Mouse (Mus musculus) MEL (cell line): ENCODE results near the gene Gpd1. TPM values are rescaled to one million over a fixed set of nuclear protein-coding genes. Genes with fewer than 3 reads are reported as not detected.

Source experiments
- DNase-seq: peaks from one replicate; pipeline ENCODE4 v3.0.0; 2011; ENCODE audit warnings: low read depth, low spot score
- H3K27ac ChIP-seq: 2 replicates; pipeline ENCODE4 v1.5.1; 2012; ENCODE audit warnings: low read depth, mild to moderate bottlenecking, control low read depth, low read length, moderate library complexity; ENCODE audit not compliant: control insufficient read depth
- H3K27me3 ChIP-seq, 2 experiments: fragments of 150-350 bp in 1 of 2; sonication (generic) in 1 of 2; 2 replicates each; pipeline ENCODE4 v1.6.1; 2012; ENCODE audit warnings: low read length in 2 of 2, mild to moderate bottlenecking in 2 of 2, improper control_type of control experiment in 1 of 2, moderate library complexity in 1 of 2; ENCODE audit not compliant: insufficient read depth in 2 of 2, control insufficient read depth in 1 of 2
- H3K36me3 ChIP-seq, 2 experiments: 2 replicates each; pipeline ENCODE4 v1.6.1; 2012 to 2014; ENCODE audit warnings: low read length in 2 of 2, improper control_type of control experiment in 1 of 2, inconsistent platforms in 1 of 2, mild to moderate bottlenecking in 1 of 2; ENCODE audit not compliant: insufficient read depth in 2 of 2, control insufficient read depth in 1 of 2
- H3K4me1 ChIP-seq, 2 experiments: fragments of 150-350 bp in 1 of 2; sonication (generic) in 1 of 2; 2 replicates each; pipeline ENCODE4 v1.6.1; 2012; ENCODE audit warnings: low read length in 2 of 2, improper control_type of control experiment in 1 of 2, mild to moderate bottlenecking in 1 of 2; ENCODE audit not compliant: insufficient read depth in 2 of 2, control insufficient read depth in 1 of 2
- H3K4me3 ChIP-seq, 2 experiments: fragments of 150-350 bp in 1 of 2; sonication (generic) in 1 of 2; 2 replicates each; pipeline ENCODE4 v1.5.1; 2012; ENCODE audit warnings: low read depth in 2 of 2, low read length in 2 of 2, mild to moderate bottlenecking in 2 of 2, moderate library complexity in 2 of 2, control low read depth in 1 of 2, improper control_type of control experiment in 1 of 2; ENCODE audit not compliant: control insufficient read depth in 1 of 2, insufficient read depth in 1 of 2
- H3K79me2 ChIP-seq: 2 replicates; pipeline ENCODE4 v1.6.1; 2012; ENCODE audit warnings: mild to moderate bottlenecking, low read length, moderate library complexity; ENCODE audit not compliant: control insufficient read depth, poor library complexity, insufficient read depth
- H3K9ac ChIP-seq: 2 replicates; pipeline ENCODE4 v1.6.1; 2012; ENCODE audit warnings: low read depth, mild to moderate bottlenecking, control low read depth, low read length, moderate library complexity; ENCODE audit not compliant: control insufficient read depth, poor library complexity, severe bottlenecking
- H3K9me3 ChIP-seq: fragments of 150-350 bp; sonication (generic); replicated peaks from 2 replicates; pipeline ENCODE4 v1.6.1; 2012; ENCODE audit warnings: mild to moderate bottlenecking, low read length, improper control_type of control experiment, moderate library complexity; ENCODE audit not compliant: insufficient read depth
- BHLHE40 ChIP-seq: IDR thresholded peaks from 2 replicates; pipeline ENCODE4 v1.6.1; 2012; ENCODE audit warnings: low read depth, mild to moderate bottlenecking, inconsistent platforms, low read length, improper control_type of control experiment, borderline replicate concordance
- CHD2 ChIP-seq: IDR thresholded peaks from 2 replicates; pipeline ENCODE4 v1.6.1; 2011; ENCODE audit warnings: low read length, improper control_type of control experiment
- CTCF ChIP-seq, 3 experiments: IDR thresholded peaks in 2 of 3; conservative IDR thresholded peaks in 1 of 3; 2 replicates each; pipeline ENCODE4 v1.5.1; 2011 to 2012; ENCODE audit warnings: low read length in 3 of 3, low read depth in 2 of 3, mild to moderate bottlenecking in 2 of 3, improper control_type of control experiment in 1 of 3, inconsistent platforms in 1 of 3, mixed read lengths in 1 of 3, moderate library complexity in 1 of 3; ENCODE audit not compliant: control insufficient read depth in 1 of 3, insufficient read depth in 1 of 3, poor library complexity in 1 of 3, severe bottlenecking in 1 of 3
- ELF1 ChIP-seq: IDR thresholded peaks from 2 replicates; pipeline ENCODE4 v1.6.1; 2014; ENCODE audit warnings: low read depth, mild to moderate bottlenecking, inconsistent platforms, low read length, improper control_type of control experiment, moderate library complexity
- ETS1 ChIP-seq: IDR thresholded peaks from 2 replicates; pipeline ENCODE4 v1.6.1; 2012; ENCODE audit warnings: low read depth, mild to moderate bottlenecking, inconsistent platforms, low read length, improper control_type of control experiment, moderate library complexity
- GABPA ChIP-seq: IDR thresholded peaks from 2 replicates; pipeline ENCODE4 v1.6.1; 2012; ENCODE audit warnings: low read depth, mild to moderate bottlenecking, inconsistent platforms, low read length, improper control_type of control experiment, moderate library complexity
- GATA1 ChIP-seq: IDR thresholded peaks from 2 replicates; pipeline ENCODE4 v1.6.1; 2011; ENCODE audit warnings: low read depth, low read length, improper control_type of control experiment
- HCFC1 ChIP-seq: IDR thresholded peaks from 2 replicates; pipeline ENCODE4 v1.6.1; 2012; ENCODE audit warnings: low read depth, mild to moderate bottlenecking, inconsistent platforms, low read length, improper control_type of control experiment, moderate library complexity
- JUND ChIP-seq: IDR thresholded peaks from 2 replicates; pipeline ENCODE4 v1.6.1; 2011; ENCODE audit warnings: low read depth, mild to moderate bottlenecking, improper control_type of control experiment, low read length
- MAFK ChIP-seq: IDR thresholded peaks from 2 replicates; pipeline ENCODE4 v1.6.1; 2011; ENCODE audit warnings: low read depth, mild to moderate bottlenecking, low read length, improper control_type of control experiment, borderline replicate concordance
- MEF2A ChIP-seq: IDR thresholded peaks from 2 replicates; pipeline ENCODE4 v1.6.1; 2014; ENCODE audit warnings: low read depth, mild to moderate bottlenecking, inconsistent platforms, low read length, improper control_type of control experiment; ENCODE audit not compliant: poor library complexity, insufficient replicate concordance, severe bottlenecking; ENCODE audit errors: extremely low read depth
- MXI1 ChIP-seq: IDR thresholded peaks from 2 replicates; pipeline ENCODE4 v1.6.1; 2011; ENCODE audit warnings: mild to moderate bottlenecking, low read depth, low read length, improper control_type of control experiment
- MYB ChIP-seq: IDR thresholded peaks from 2 replicates; pipeline ENCODE4 v1.6.1; 2011; ENCODE audit warnings: mild to moderate bottlenecking, low read depth, low read length, improper control_type of control experiment
- POLR2A ChIP-seq, 2 experiments: IDR thresholded peaks; 2 replicates each; pipeline ENCODE4 v1.6.1; 2011 to 2012; ENCODE audit warnings: low read length in 2 of 2, mild to moderate bottlenecking in 2 of 2, control low read depth in 1 of 2, improper control_type of control experiment in 1 of 2, low read depth in 1 of 2, moderate library complexity in 1 of 2; ENCODE audit not compliant: control insufficient read depth in 1 of 2, insufficient read depth in 1 of 2, poor library complexity in 1 of 2
- RAD21 ChIP-seq: IDR thresholded peaks from 2 replicates; pipeline ENCODE4 v1.6.1; 2011; ENCODE audit warnings: mild to moderate bottlenecking, low read depth, low read length, improper control_type of control experiment
- SMC3 ChIP-seq: IDR thresholded peaks from 2 replicates; pipeline ENCODE4 v1.6.1; 2011; ENCODE audit warnings: low read depth, low read length, improper control_type of control experiment
- TBP ChIP-seq: IDR thresholded peaks from 2 replicates; pipeline ENCODE4 v1.8.0; 2011; ENCODE audit warnings: low read depth, low read length, improper control_type of control experiment
- TCF12 ChIP-seq: IDR thresholded peaks from 2 replicates; pipeline ENCODE4 v1.6.1; 2014; ENCODE audit warnings: low read depth, mild to moderate bottlenecking, inconsistent platforms, low read length, improper control_type of control experiment, moderate library complexity
- ZC3H11A ChIP-seq: IDR thresholded peaks from 2 replicates; pipeline ENCODE4 v1.6.1; 2012; ENCODE audit warnings: low read depth, mild to moderate bottlenecking, inconsistent platforms, low read length, improper control_type of control experiment
- ZMIZ1 ChIP-seq: IDR thresholded peaks from 2 replicates; pipeline ENCODE4 v1.6.1; 2012; ENCODE audit warnings: low read depth, mild to moderate bottlenecking, inconsistent platforms, low read length, improper control_type of control experiment, moderate library complexity
- ZNF384 ChIP-seq: IDR thresholded peaks from 2 replicates; pipeline ENCODE4 v1.6.1; 2012; ENCODE audit warnings: low read depth, mild to moderate bottlenecking, inconsistent platforms, low read length, improper control_type of control experiment
- polyA plus RNA-seq, 2 experiments: library from polyadenylated mRNA; stranded (reverse) in 1 of 2; unstranded in 1 of 2; fragments of >175 nt in 1 of 2; fragments of >200 nt in 1 of 2; gene quantifications; 2 replicates each; pipeline versions ENCODE4 v1.2.1 to v1.2.4; 2012; ENCODE audit warnings: low replicate concordance in 2 of 2, low read depth in 1 of 2; ENCODE audit not compliant: insufficient read length in 2 of 2, insufficient read depth in 1 of 2, missing spikeins in 1 of 2
- total RNA-seq: library from RNA; depleted of rRNA; stranded (reverse); fragments of 300-350 nt; gene quantifications from 2 replicates; pipeline ENCODE4 v1.2.3, GENCODE M21; 2012

Gene Gpd1
- total and polyA plus RNA-seq, 3 experiments: 0.23 to 0.52 TPM; not detected in 1

DNA sequence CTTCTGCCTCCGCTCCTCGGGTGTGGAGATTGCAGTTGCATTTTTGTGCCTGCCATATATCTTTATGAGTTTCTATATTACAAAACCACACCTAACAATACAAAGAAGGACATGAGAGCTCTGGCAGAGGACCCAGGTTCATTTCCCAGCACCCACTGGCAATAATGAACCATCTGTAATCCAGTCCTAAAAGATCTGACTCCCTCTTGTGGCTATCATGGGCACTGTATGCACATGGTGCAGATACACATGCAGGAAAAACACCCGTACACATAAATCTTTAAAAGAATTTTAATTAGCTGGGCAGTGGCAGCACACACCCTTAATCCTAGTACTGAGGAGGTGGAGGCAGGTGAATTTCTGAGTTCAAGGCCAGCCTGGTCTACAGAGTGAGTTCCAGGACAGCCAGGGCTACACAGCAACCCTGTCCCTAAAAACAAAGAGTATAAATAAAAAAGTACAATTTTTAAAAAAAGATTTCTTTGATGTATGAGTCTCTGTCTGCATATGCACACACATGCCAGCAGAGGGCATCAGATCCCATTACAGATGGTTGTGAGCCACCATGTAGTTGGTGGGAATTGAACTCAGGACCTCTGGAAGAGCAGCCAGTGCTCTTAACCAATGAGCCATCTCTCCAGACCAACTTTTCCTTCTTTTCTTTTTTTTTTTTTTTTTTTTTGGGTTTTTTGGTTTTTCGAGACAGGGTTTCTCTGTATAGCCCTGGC lies 11.9 kb downstream of the Gpd1 start:
- Histone ChIP-seq H3K27ac (no peak overlapping the region), H3K4me3 (no peak overlapping the region), H3K27me3 (no peaks in the 10 kb centered on the region), H3K9ac (no peak overlapping the region), H3K9me3 (no peaks in the 10 kb centered on the region), H3K4me1 (0 out of 4 replicates have a peak, but pooled peaks cover 0 to 7% of the 10 kb centered on the region in 2 experiments), H3K36me3 (peaks cover 6 to 10% of the 10 kb centered on the region in 2 experiments), H3K79me2 (peaks cover 13% of the 10 kb centered on the region)
- TF ChIP-seq GABPA (no peak), RAD21 (peak; percentile 13; the same call in 1 of the 2 replicates), ZNF384 (0 out of 2 replicates have a peak, but pooled peaks have one; percentile 17), ZC3H11A (peak; percentile 19; the same call in 1 of the 2 replicates), JUND (no peak), CTCF (IDR thresholded peaks at IDR 0.05 in 2 of 3, conservative IDR thresholded peaks at IDR 0.05 in 1 of 3; ENCODE audit: control insufficient read depth in 1 of 3, insufficient read depth in 1 of 3, low read depth in 2 of 3, low read length in 3 of 3, poor library complexity in 1 of 3, severe bottlenecking in 1 of 3) (peak; percentile 14 to 40 (median 37); a peak in 3 of 6 replicates), SMC3 (peak; percentile 45), ZMIZ1 (no peak), MEF2A (no peak)
- peak; percentile 45 for DNase-seq

DNA sequence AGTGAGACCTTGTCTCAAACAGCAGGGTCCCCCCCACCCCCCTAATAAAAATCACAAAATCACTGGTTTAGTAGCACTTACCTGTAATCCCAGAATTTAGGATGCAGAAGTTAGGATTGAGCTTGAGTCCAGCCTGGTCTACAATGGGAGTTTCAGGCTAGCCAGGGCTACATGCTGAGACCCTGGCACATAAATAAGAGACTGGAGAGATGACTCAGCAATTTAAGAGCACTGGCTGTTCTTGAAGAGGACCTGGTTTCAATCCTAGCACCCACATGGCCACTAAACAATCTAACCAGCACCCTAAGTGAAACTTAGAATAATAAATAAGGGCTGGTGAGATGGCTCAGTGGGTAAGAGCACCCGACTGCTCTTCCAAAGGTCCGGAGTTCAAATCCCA lies 13.9 kb downstream of the Gpd1 start:
- Histone ChIP-seq H3K9me3 (no peaks in the 10 kb centered on the region), H3K4me3 (no peak overlapping the region), H3K79me2 (peaks cover 7% of the 10 kb centered on the region), H3K9ac (no peak overlapping the region), H3K27me3 (no peaks in the 10 kb centered on the region), H3K27ac (no peak overlapping the region), H3K36me3 (peaks cover 6 to 10% of the 10 kb centered on the region in 2 experiments), H3K4me1 (0 out of 4 replicates have a peak, but pooled peaks cover 0 to 6% of the 10 kb centered on the region in 2 experiments)
- TF ChIP-seq CHD2 (no peak), GABPA (peak; percentile 67; the same call in 1 of the 2 replicates), MAFK (peak; percentile 83), MEF2A (no peak), TCF12 (no peak), JUND (no peak), ZC3H11A (no peak), ZMIZ1 (no peak), POLR2A (IDR thresholded peaks at IDR 0.05; ENCODE audit: control insufficient read depth in 1 of 2, insufficient read depth in 1 of 2, low read depth in 1 of 2, low read length in 2 of 2, poor library complexity in 1 of 2) (no peak), TBP (no peak), MYB (no peak), MXI1 (no peak), ELF1 (no peak), GATA1 (no peak), BHLHE40 (no peak), HCFC1 (no peak), ETS1 (no peak)
- no peak for DNase-seq
